ENCODE assay signal across 9 mouse cellular contexts in the genomic region with DNA sequence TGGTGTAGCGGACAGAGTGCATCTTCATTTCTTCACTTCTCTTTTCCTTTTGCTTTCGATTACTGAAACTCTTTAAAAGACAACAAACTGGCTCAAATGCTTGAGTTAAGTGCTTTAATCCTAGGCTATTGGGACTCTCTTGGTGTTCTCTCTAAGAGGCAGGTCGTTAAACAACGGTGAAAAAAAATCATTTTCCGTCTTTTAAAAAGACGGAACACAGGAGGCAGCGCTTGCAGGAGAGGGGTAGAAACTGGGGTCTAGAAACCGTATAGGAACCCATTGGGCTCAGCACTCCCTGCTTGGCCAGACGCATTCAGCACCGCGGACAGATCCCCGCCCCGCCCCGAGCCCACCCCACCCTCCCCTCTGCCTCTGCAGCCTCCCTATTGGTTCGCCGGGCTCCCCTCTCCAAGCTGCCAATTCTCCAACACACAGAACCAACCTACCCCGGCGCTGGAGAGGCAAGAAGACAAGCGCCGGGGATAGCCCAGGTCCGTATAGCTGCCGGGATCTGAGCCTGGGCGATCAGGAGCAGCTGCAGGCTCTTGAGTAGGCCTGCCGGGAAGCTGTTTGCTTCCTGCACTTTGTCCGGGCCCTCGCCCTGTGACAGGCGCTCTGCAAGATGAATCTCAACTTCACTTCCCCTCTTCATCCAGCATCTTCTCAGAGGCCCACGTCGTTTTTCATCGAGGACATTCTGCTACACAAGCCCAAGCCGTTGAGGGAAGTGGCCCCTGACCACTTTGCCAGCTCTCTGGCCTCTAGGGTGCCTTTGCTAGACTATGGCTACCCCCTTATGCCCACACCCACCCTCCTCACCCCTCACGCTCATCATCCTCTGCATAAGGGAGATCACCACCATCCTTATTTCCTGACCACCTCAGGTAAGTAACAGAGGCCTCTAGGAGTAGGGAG. TPM values are rescaled to one million over a fixed set of nuclear protein-coding genes. Genes with fewer than 3 reads are reported as not detected.
DNase-seq lines count a peak whose midpoint lies in the region; ATAC-seq and TF ChIP-seq lines count a peak whose summit lies in the region.
"Had no signal": no experiment of that assay in that cellular context is flagged by ENCODE, and none has a peak within 500 bp of the region (broad histone marks: within the 10 kb centered on the region; RNA-seq: fewer than 3 reads in every experiment).

A gene (plus strand): TSS at position 572 of the 915 bp plus-strand sequence.

- H3K4me3 ChIP-seq in gastrocnemius, adult 2 months = no peak within 1 kb of the TSS
- peak within 1 kb of the TSS; percentile 30 for H3K4me3 ChIP-seq in stomach, embryonic 15.5 days (replicated peaks)
- H3K4me3 ChIP-seq: heart, adult 2 months had no signal

- no peak within 1 kb of the TSS for H3K9ac ChIP-seq in stomach, embryonic 15.5 days

- TF ChIP-seq CTCF in gastrocnemius, adult 2 months (IDR thresholded peaks at IDR 0.05) = no peak

- ATAC-seq in stomach, embryonic 15.5 days (ENCODE audit: insufficient read depth, low FRiP score, low read depth) = peak; percentile 83; the same call in 1 of the 2 replicates

- no peaks in the 10 kb centered on the region for H3K36me3 ChIP-seq in stomach, embryonic 15.5 days

- no peaks in the 10 kb centered on the region for H3K9me3 ChIP-seq in stomach, embryonic 15.5 days

- peak within 1 kb of the TSS; percentile 51 for H3K4me2 ChIP-seq in stomach, embryonic 15.5 days

- H3K27me3 ChIP-seq in stomach, embryonic 15.5 days (replicated peaks) = peaks cover 86% of the 10 kb centered on the region

- intact Hi-C loops in gastrocnemius, adult 2 months (cut with DNase I) = no loop called here

- WGBS in stomach, embryonic 15.5 days = 3% methylated on average over 32 of the region's 32 CpGs

- DNase-seq in gastrocnemius, adult 2 months = peak; percentile 54
- DNase-seq in gastrocnemius, adult 18-20 months (ENCODE audit: low spot score) = no peak
- DNase-seq in adrenal gland, postnatal 10 days = peak; percentile 85
- peak; percentile 74 for DNase-seq in forelimb bud, embryonic 11.5 days (ENCODE audit: low read depth, low spot score)
- DNase-seq in kidney, adult 18-20 months = peak; percentile 12
- peak; percentile 67 for DNase-seq in lung, postnatal 14 days
- DNase-seq in frontal cortex, adult 2 months (ENCODE audit: extremely low spot score in 1 of 2, low spot score in 1 of 2) = no peak

- H3K27ac ChIP-seq in gastrocnemius, adult 2 months = no peak within 1 kb of the TSS
- no peak within 1 kb of the TSS for H3K27ac ChIP-seq in stomach, embryonic 15.5 days
- H3K27ac ChIP-seq: heart, adult 2 months had no signal

- H3K4me1 ChIP-seq in stomach, embryonic 15.5 days = peaks cover 7% of the 10 kb centered on the region; the same call in 1 of the 2 replicates

RNA-seq across cellular contexts. Expression of the gene that starts here (rescaled TPM):
- total RNA-seq in gastrocnemius, adult 2 months (2021) = not detected
- not detected for total RNA-seq in gastrocnemius, adult 18-20 months (2021)
- not detected for total RNA-seq in adrenal gland, postnatal 10 days (2021)
- polyA plus RNA-seq in stomach, embryonic 15.5 days (2015; fragmentation: Nextera tagmentation; extraction: Ambion mirVana) = not detected in 2 replicates
- 0.13 and 0.14 TPM in 2 replicates for polyA plus RNA-seq in frontal cortex, adult 2 months (2012; rRNA removed)
- total RNA-seq: heart, adult 2 months had no signal
- polyA plus RNA-seq: heart, adult 2 months had no signal

Comparison
In these comparisons a context has a peak if more than half of its experiments do, and no peak if none do; other contexts are left out.
1. Peak in DNase-seq in gastrocnemius, adult 2 months; RNA of the gene not detected or under 1 TPM.
2. Peak in DNase-seq in adrenal gland, postnatal 10 days; RNA of the gene not detected or under 1 TPM.
3. Peak in ATAC-seq, H3K4me3 ChIP-seq and H3K4me2 ChIP-seq in stomach, embryonic 15.5 days; RNA of the gene not detected or under 1 TPM.
4. DNase-seq: peak in forelimb bud, embryonic 11.5 days (single experiment), kidney, adult 18-20 months (single experiment) and lung, postnatal 14 days (single experiment); none in gastrocnemius, adult 18-20 months (single experiment) and frontal cortex, adult 2 months (0 of 2).